Mouse (Mus musculus) lung, postnatal 0 days (tissue): ENCODE results near the gene Atl3.

Source experiments
- CTCF ChIP-seq: IDR thresholded peaks from 2 replicates; pipeline ENCODE4 v1.5.1; 2016; ENCODE audit warnings: antibody characterized with exemption, mild to moderate bottlenecking
- EP300 ChIP-seq: IDR thresholded peaks from 2 replicates; pipeline ENCODE4 v1.6.1; 2016; ENCODE audit warnings: antibody characterized with exemption, mild to moderate bottlenecking, control low read depth

- TF ChIP-seq CTCF: no peak
- no peak for TF ChIP-seq EP300
Observed at GRCm38 (mm10) chr19:7484076-7484475, 9.8 kb upstream of the Atl3 start.
